Mouse (Mus musculus): ENCODE results near the gene Nanog. TPM values are rescaled to one million over a fixed set of nuclear protein-coding genes. Genes with fewer than 3 reads are reported as not detected.

Nanog gene
- polyA plus RNA-seq (2017; shearing (Covaris generic)): not detected

GRCm38 (mm10) chr6:122707036-122707800 lies at the start of gene Nanog:
Nanog (plus strand) TSS chr6:122707489.

Other genes with a start within 250 kb of the Nanog start
- 0.87 TPM for gene Rimklb, start 208.7 kb upstream of the Nanog start, polyA plus RNA-seq (2017; shearing (Covaris generic))
- gene Mfap5, start 201.6 kb upstream of the Nanog start, polyA plus RNA-seq (2017; shearing (Covaris generic)): not detected
- not detected for gene Aicda, start 153.7 kb upstream of the Nanog start, polyA plus RNA-seq (2017; shearing (Covaris generic))
- gene Apobec1, start 105.0 kb upstream of the Nanog start, polyA plus RNA-seq (2017; shearing (Covaris generic)): 6.8 TPM
- not detected for gene Gdf3, start 97.4 kb upstream of the Nanog start, polyA plus RNA-seq (2017; shearing (Covaris generic))
- not detected for gene Dppa3, start 81.1 kb upstream of the Nanog start, polyA plus RNA-seq (2017; shearing (Covaris generic))
- 27.2 TPM for gene Slc2a3, start 94.2 kb downstream of the Nanog start, polyA plus RNA-seq (2017; shearing (Covaris generic))
- 44.5 TPM for gene Foxj2, start 112.4 kb downstream of the Nanog start, polyA plus RNA-seq (2017; shearing (Covaris generic))
- gene C3ar1, start 148.7 kb downstream of the Nanog start, polyA plus RNA-seq (2017; shearing (Covaris generic)): not detected
- 43.1 TPM for gene Necap1, start 167.0 kb downstream of the Nanog start, polyA plus RNA-seq (2017; shearing (Covaris generic))
- not detected for gene Clec4a1, start 214.4 kb downstream of the Nanog start, polyA plus RNA-seq (2017; shearing (Covaris generic))
- gene Clec4a3, start 245.0 kb downstream of the Nanog start, polyA plus RNA-seq (2017; shearing (Covaris generic)): not detected

All from effector memory CD4-positive, alpha-beta T cell, adult 7 months (primary cell).